8 mouse cellular contexts compared by ENCODE assay signal in genomic region chr11:80778916-80779526, GRCm38 (mm10). TPM values are rescaled to one million over a fixed set of nuclear protein-coding genes. Genes with fewer than 3 reads are reported as not detected.
A peak's percentile ranks its signal among the peaks of the same experiment; 100 is the strongest.
DNase-seq lines count a peak whose midpoint lies in the region; ATAC-seq and TF ChIP-seq lines count a peak whose summit lies in the region.

No protein-coding gene starts in this region.

- H3K27me3 ChIP-seq in C2C12 (ENCODE audit: control insufficient read depth, insufficient read depth, insufficient read length): no peaks in the 10 kb centered on the region
- H3K27me3 ChIP-seq in forebrain, embryonic 13.5 days: peaks cover 16% of the 10 kb centered on the region
- H3K27me3 ChIP-seq in liver, embryonic 14.5 days (ENCODE audit: control insufficient read depth, insufficient read depth, low read length): peaks cover 7% of the 10 kb centered on the region; the same call in 1 of the 2 replicates

- peak overlapping the region; percentile 74 for H3K4me2 ChIP-seq in forebrain, embryonic 13.5 days
- H3K4me2 ChIP-seq in liver, embryonic 14.5 days (ENCODE audit: low read depth): peak overlapping the region; percentile 92

- WGBS in forebrain, embryonic 13.5 days: 4% methylated on average over 18 of the region's 18 CpGs
- WGBS in liver, embryonic 14.5 days (ENCODE audit: insufficient replicate concordance): 8% methylated on average over 18 of the region's 18 CpGs

- H3K27ac ChIP-seq in forebrain, embryonic 13.5 days: no peak overlapping the region
- no peak overlapping the region for H3K27ac ChIP-seq in liver, embryonic 14.5 days

- no peaks in the 10 kb centered on the region for H3K79me3 ChIP-seq in C2C12 (ENCODE audit: low read depth)

- ATAC-seq in frontal cortex, adult (ENCODE audit: low TSS enrichment): 0 out of 2 replicates have a peak, but pooled peaks have one; percentile 2
- no peak; the same call in 1 of the 2 replicates for ATAC-seq in forebrain, embryonic 13.5 days
- no peak for ATAC-seq in liver, embryonic 14.5 days (ENCODE audit: insufficient read depth)

- H3K9me3 ChIP-seq in forebrain, embryonic 13.5 days (replicated peaks): no peaks in the 10 kb centered on the region
- no peaks in the 10 kb centered on the region for H3K9me3 ChIP-seq in liver, embryonic 14.5 days (ENCODE audit: control insufficient read depth, low read length)

- H3ac ChIP-seq in C2C12 (ENCODE audit: control insufficient read depth, insufficient read length, low read depth): peak overlapping the region; percentile 52

- TF ChIP-seq CTCF in C2C12 (IDR thresholded peaks at IDR 0.05; ENCODE audit: control insufficient read depth, insufficient read depth, insufficient read length): no peak
- TF ChIP-seq CTCF in liver, embryonic 14.5 days (IDR thresholded peaks at IDR 0.05; ENCODE audit: low read depth): no peak

- no peak for DNase-seq in frontal cortex, postnatal 14 days (ENCODE audit: low spot score in 2 of 2)
- DNase-seq in liver, embryonic 14.5 days (ENCODE audit: low read depth in 3 of 3, low spot score in 3 of 3): no peak
- no peak for DNase-seq in layer of hippocampus, postnatal 25 days (ENCODE audit: extremely low spot score in 1 of 2, low spot score in 1 of 2)
- DNase-seq in left cerebral cortex, adult 9 months (ENCODE audit: low spot score in 2 of 2): no peak
- DNase-seq in layer of hippocampus, adult 18-20 months (ENCODE audit: low spot score in 2 of 2): no peak

- H3K79me2 ChIP-seq in C2C12 (ENCODE audit: control insufficient read depth, insufficient read depth): no peaks in the 10 kb centered on the region

- H3K4me1 ChIP-seq in forebrain, embryonic 13.5 days: peaks cover 13% of the 10 kb centered on the region
- H3K4me1 ChIP-seq in liver, embryonic 14.5 days (replicated peaks; ENCODE audit: control insufficient read depth in 2 of 2, insufficient read depth in 2 of 2, low read length in 1 of 2): peaks cover 19 to 29% of the 10 kb centered on the region in 2 experiments

- H3K36me3 ChIP-seq in C2C12 (ENCODE audit: control insufficient read depth, insufficient read depth): no peaks in the 10 kb centered on the region
- H3K36me3 ChIP-seq in forebrain, embryonic 13.5 days (ENCODE audit: poor library complexity, severe bottlenecking): no peaks in the 10 kb centered on the region
- H3K36me3 ChIP-seq in liver, embryonic 14.5 days (replicated peaks; ENCODE audit: control insufficient read depth, insufficient read depth, low read depth): no peaks in the 10 kb centered on the region

- peak overlapping the region; percentile 48 for H3K4me3 ChIP-seq in C2C12 (ENCODE audit: insufficient read depth, poor library complexity, severe bottlenecking)
- peak overlapping the region; percentile 56 for H3K4me3 ChIP-seq in forebrain, embryonic 13.5 days
- H3K4me3 ChIP-seq in liver, embryonic 14.5 days (ENCODE audit: insufficient read depth in 1 of 2, low read depth in 2 of 2, low read length in 2 of 2): peak overlapping the region; percentile 80 to 85

- peak overlapping the region; percentile 54 for H3K9ac ChIP-seq in forebrain, embryonic 13.5 days
- H3K9ac ChIP-seq in liver, embryonic 14.5 days (replicated peaks): peak overlapping the region; percentile 78

- TF ChIP-seq EP300 in liver, embryonic 14.5 days (IDR thresholded peaks at IDR 0.05; ENCODE audit: low read depth): no peak

TF ChIP-seq in C2C12, 6 proteins besides CTCF, POLR2A, EP300 and RAD21:
- no peak for TF ChIP-seq MAX (IDR thresholded peaks at IDR 0.05)
- TF ChIP-seq CEBPB (IDR thresholded peaks at IDR 0.05; ENCODE audit: low read depth): no peak
- no peak for TF ChIP-seq MYOD1 (IDR thresholded peaks at IDR 0.05; ENCODE audit: control insufficient read depth, insufficient read length, low read depth)
- TF ChIP-seq FOSL1 (IDR thresholded peaks at IDR 0.05; ENCODE audit: insufficient read depth, low read length, poor library complexity, severe bottlenecking): no peak
- TF ChIP-seq MYOG (IDR thresholded peaks at IDR 0.05; ENCODE audit: control insufficient read depth, extremely low read depth, insufficient read length): no peak
- TF ChIP-seq USF1 (IDR thresholded peaks at IDR 0.05; ENCODE audit: low read depth): no peak

RNA-seq across cellular contexts. Expression of gene Myo1d, which starts 0.8 kb away (rescaled TPM):
- polyA plus RNA-seq in C2C12 (2012; fragmentation: generic; extraction: Trizol): 10.8 TPM
- polyA plus RNA-seq in forebrain, embryonic 13.5 days (2015; fragmentation: Nextera tagmentation; extraction: Ambion mirVana): 1.4 and 1.7 TPM in 2 replicates
- polyA plus RNA-seq in liver, embryonic 14.5 days (2012; rRNA removed): 3.3 TPM in 2 replicates
- polyA plus RNA-seq in liver, embryonic 14.5 days (2014; fragmentation: Nextera tagmentation; extraction: Ambion mirVana): 6.8 and 7.5 TPM in 2 replicates
- 1 to 10 TPM; 6.6 to 6.8 TPM for total RNA-seq in layer of hippocampus, postnatal 25 days (2021)
- total RNA-seq in layer of hippocampus, adult 18-20 months (2021): 1 to 10 TPM; 8.6 to 9.9 TPM

RNA-seq across cellular contexts. Expression of gene Tmem98, which starts 31.0 kb away (rescaled TPM):
- polyA plus RNA-seq in C2C12 (2012; fragmentation: generic; extraction: Trizol): 93.3 TPM
- polyA plus RNA-seq in forebrain, embryonic 13.5 days (2015; fragmentation: Nextera tagmentation; extraction: Ambion mirVana): 58.6 and 60.1 TPM in 2 replicates
- polyA plus RNA-seq in liver, embryonic 14.5 days (2012; rRNA removed): 5.3 and 5.5 TPM in 2 replicates
- polyA plus RNA-seq in liver, embryonic 14.5 days (2014; fragmentation: Nextera tagmentation; extraction: Ambion mirVana): 7.3 and 9.5 TPM in 2 replicates
- 10 to 100 TPM; 10.3 to 11.2 TPM for total RNA-seq in layer of hippocampus, postnatal 25 days (2021)
- 10 to 100 TPM in 1 of 2 experiments, 1 to 10 TPM in 1; 9.0 to 10.6 TPM for total RNA-seq in layer of hippocampus, adult 18-20 months (2021)
